Mouse (Mus musculus) cerebellum, adult 2 months (tissue): ENCODE measurements around the gene Znrf3.

Experiments used
- CTCF ChIP-seq: fragments of 200-500 bp; IDR thresholded peaks from 2 replicates; pipeline ENCODE4 v1.5.1; 2011; ENCODE audit warnings: low read depth, mild to moderate bottlenecking, control low read depth, low read length, moderate library complexity, borderline replicate concordance; ENCODE audit not compliant: insufficient read depth
- POLR2A ChIP-seq: fragments of 200-500 bp; IDR thresholded peaks from 2 replicates; pipeline ENCODE4 v1.6.1; 2011; ENCODE audit warnings: low read length, control low read depth, borderline replicate concordance; ENCODE audit not compliant: insufficient read depth

DNA sequence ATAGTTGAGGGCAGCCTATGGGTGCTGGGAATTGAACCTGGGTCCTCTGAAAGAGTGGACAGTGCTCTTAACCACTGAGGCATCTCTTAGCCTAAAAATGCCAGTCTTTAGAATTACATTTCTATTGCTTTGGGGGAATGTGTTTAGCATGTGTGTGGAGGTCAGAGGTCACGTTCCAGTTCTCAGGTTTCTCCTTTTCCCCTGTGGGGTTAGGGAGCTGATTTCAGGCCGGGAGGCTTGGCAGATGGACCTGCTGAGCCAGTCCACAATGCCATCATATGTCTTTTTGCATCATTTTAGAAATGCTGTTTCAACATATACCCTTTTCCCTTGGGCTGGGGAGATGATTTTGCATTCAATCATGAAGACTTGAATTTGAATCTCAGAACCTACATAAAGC is 49.2 kb upstream of the Znrf3 start:
- TF ChIP-seq POLR2A (no peak), CTCF (no peak)
